Mouse (Mus musculus) right cerebral cortex, postnatal 14 days (tissue): ENCODE data around the gene Tyro3.

Experiments used
- DNase-seq: peaks from one replicate; pipeline ENCODE4 v3.0.0; 2022

Gene Tyro3

DNA sequence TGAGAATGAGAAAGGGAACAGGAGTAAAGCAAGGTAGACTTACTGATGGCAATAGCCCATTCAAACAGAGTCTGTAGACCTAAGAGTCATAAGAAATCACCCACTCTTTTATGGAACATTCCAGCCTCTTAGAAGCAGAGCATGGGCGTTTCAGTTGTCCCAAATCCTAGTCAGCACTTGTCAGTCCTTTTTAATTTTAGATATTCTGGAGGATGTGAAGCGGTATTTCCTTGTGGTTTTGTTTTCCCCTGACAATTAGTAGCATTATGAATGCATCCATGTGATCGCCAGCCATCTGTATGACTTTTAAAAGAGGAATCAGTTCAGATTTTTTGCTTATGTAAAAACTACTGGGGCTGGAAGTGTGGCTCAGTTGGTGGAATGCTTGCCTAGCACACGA is 67.0 kb downstream of the Tyro3 start:
- no peak for DNase-seq
